Mouse (Mus musculus) adrenal gland, postnatal 10 days (tissue): ENCODE data around the gene Ggnbp2. TPM values are rescaled to one million over a fixed set of nuclear protein-coding genes. Genes with fewer than 3 reads are reported as not detected.
"Not testable (repeated sequence)": the region's sequence is repeated elsewhere in the genome, so short reads cannot be mapped to it uniquely, and the experiment has no call there.

Experiments
- DNase-seq: peaks from one replicate; pipeline ENCODE4 v3.0.0; 2021; ENCODE audit warnings: mixed read lengths
- total RNA-seq, 2 experiments: library from RNA; stranded (reverse); gene quantifications; 2 replicates each; pipeline ENCODE4 v1.2.3; 2021

The Ggnbp2 gene
- total RNA-seq, 2 experiments from 2014 or later: 65.3 to 75.2 TPM

DNA sequence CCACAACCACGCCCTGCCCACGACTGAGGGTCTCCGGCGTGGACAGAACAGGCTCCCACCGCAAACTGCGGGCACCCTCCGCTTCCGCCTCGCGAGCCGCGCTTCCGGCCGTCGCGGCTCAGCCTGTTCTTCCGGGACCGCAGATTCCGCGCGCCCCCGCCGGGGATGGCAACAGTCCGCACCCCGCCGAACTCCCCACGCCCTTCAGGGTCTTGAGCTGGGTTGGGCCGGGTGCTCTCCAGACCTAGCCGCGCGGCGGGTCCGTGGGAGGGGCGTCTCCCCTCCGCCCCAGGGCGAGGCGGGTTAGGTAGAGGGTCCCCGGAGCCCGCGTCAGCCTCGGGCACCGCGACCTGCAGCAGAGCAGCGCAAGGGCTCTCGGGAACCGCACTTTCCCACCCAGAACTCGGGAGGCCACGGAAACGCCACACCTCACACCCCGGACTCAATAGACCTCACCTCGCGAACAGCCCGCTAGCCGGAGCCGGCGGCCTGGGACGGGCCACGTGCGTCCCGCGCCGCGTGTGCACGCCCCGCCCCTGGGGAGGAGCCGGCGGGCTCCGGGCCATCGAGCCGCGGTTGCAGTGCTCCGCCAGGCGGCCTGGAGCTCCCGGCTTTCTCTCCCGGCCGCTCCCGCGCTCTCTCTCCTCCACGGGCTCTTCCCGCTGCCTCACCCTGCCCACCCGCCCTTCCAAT is 9.3 kb upstream of the Ggnbp2 start, which contains the start of the genes Myo19 and Pigw:
Gene Myo19 (plus strand): TSS at position 377 of the 693 bp plus-strand sequence.
Gene Pigw (minus strand): TSS at position 514 of the 693 bp plus-strand sequence.
- peak; percentile 91 for DNase-seq

DNA sequence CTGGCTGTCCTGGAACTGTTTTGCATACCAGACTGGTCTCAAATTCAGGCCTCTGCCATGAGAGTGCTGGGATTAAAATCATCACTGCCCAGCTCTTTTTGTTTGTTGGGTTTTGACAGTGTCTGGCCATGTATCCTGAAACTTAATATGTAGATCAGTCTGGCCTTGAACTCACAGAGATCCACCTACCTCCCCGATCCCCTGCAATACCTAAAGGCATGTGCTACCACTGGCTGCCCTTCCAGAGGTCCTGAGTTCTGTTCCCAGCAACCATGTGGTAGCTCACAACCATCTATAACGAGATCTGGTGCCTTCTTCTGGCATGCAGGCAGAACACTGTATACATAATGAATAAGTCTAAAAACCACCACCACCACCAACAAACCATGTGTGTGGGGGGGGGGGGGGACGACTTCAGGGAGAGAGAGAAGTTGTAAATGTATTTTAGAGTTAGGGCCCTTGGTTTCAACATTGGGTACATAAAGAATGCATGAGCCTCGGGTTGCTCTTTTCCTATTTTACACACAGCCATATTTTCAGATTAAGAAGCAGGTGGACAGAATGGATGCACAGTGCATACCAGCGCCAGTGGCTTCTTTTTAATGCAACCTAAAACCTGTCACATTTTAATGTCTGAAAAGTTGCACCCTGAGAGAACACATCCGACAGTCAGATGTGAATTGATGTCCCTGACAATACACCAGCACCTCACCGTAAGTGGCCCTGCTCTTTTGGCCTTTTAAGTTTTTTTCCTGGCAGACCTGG is 8.6 kb upstream of the Ggnbp2 start:
- no peak for DNase-seq

DNA sequence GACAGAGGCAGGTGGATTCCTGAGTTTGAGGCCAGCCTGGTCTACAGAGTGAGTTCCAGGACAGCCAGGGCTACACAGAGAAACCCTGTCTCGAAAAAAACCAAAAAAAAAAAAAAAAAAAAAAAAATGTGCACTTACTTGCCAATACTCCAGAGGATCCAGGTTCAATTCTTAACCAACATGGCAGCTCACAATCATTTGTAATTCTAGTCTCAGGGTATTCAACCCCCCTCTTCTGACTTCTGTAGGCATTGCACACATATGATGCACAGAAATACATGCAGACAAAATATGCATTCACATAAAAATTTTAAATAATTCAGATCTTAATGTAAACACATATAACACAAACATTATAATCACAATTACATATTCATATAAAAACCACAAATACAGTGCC is 5.4 kb upstream of the Ggnbp2 start:
- DNase-seq: not testable (repeated sequence)

DNA sequence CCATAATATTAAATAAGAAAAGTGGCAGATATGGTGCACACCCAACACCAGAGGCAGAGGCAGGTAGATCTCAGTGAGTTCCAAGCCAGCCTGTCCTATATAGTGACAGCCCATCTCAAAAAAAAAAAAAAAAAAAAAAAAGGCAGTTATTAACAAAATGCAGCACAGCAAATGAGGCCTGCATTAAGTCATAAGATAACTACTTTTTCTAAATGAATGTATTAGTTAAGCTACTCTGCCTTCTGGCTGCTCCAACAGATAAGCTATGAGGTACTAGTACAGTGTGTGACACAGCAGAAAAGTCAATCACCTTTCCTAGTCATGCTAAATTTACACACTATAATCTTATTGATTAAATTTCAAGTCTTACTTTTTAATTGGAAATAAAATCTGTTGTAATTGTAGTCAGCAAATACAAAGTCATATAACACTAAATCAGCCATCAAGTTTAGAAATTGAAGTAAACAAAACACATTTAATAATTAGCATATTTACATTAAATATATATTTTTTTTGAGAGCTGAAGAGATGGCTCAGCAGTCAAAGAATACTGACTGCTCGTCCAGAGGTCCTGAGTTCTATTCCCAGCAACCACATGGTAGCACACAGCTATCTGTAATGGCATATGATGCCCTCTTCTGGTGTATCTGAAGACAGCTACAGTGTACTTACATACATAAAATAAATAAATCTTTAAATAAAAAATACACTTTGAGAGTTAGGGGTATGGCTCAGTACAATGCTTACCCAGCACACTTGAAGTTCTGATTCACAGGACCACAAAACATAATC is 2.6 kb upstream of the Ggnbp2 start:
- no peak for DNase-seq

DNA sequence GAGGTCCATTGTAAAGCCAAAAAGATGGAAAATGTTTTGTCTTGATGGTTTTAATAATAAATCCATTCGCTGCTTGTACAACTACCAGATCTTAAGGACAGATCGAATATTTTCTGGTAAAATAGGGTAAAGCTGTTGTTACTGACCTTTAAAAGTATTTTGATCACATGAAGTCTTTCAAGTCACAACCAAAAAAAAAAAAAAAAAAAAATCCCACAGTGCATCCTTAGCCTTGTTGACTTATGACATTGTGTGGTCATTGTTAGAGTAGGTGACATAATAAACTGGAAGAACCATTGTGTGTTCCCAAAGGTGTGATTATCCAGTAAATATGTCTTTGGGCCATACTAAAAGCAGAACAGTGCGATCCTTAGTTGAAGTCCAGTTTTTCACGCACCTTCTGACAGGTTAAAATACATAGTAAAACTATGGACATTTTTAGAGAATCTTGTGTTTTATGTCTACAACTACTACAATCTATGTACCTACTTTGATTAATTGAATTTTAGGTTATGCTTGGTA is 992 bp upstream of the Ggnbp2 start:
- DNase-seq: no peak

DNA sequence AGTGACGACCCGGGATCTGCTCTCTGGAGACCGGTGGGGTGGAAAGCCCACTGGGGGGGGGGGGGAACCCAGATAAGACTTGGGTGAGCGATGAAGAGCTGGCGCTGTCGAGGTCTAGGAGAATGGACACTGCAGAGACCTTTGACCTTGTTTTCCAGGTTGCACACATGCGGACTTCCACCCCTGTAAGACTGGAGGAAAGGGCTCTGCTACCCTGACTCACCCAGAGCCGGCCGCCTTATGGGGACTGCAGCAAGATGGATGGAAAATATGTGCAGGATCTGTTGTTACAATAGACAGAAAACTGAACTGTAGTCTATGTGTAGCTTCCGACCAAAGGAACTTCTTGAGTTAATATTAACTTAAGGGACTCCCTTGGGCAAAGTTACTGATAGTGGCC is 429 bp upstream of the Ggnbp2 start:
- DNase-seq: no peak

DNA sequence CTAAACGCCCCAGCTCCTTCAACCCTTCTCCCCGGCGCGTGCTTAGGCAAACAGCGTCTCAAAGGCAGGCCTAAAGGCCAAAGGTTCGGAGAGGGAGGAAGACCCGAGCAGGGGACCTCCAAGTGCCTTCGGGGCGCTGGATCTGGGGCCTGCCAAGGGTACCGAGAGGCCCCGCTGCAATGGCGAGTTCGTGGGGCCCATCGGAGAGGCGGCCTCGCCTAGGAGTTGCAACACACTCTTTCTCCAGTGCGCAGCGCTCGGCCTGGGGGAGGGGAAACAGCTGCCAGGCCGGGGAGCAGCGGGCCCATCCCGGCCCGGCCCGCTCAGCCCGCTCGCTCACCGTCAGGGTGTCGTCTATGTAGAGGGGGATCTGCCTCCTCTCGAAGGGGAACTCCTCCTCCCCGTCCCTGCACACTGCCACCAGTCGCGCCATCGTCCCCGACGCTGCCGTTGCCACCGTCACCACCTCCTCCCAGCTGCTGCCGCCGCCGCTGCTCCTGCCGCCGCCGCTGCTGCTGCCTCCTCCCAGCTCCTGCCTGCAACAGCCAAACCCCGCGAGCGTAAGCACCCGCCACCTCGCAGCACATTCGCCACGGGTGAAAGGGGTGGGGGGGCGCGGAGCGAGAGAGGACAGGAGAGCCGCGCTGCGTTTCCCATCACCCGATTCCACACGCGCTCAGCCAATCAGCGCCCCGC is 932 bp downstream of the Ggnbp2 start:
- peak; percentile 97 for DNase-seq

DNA sequence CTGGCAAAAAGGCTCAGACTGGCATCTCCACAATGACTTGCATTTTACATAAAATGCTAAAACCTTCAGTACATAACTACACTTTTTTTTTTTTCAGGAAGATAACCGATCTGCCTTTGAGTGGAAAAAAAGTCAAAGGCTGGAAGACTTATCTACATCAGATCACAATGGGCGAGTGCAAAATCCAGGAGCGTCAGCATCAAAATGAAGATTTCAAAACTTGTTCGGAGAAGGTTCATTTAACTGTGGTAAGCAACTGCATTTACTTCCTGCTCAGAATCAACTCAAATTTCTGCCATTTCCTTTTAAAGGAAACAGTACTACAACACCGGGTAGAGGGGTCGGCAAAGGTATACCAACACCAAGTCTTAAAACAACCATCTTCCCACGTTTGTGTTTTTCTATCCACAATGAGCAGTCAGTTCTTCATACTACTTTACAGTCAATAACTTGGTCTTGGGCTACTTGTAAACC is 1.8 kb downstream of the Ggnbp2 start:
- DNase-seq: no peak

DNA sequence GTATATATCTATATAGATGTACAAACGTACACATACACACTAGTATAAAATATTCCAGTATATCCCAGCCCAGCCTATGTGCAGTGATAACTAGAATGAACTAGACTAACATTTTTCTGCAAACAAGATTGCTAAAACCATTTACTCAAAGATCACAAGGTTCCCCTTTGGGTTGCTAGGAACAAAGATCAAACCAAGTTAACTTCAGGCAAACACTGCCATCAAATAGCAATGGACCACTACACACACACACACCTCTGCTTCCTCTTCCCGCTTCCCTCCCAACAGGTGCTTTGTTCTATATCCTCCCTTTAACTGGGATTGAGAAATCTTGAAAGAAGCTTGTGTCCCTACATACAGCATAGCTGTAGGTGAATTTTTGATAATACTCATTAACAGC is 3.0 kb downstream of the Ggnbp2 start:
- no peak for DNase-seq

DNA sequence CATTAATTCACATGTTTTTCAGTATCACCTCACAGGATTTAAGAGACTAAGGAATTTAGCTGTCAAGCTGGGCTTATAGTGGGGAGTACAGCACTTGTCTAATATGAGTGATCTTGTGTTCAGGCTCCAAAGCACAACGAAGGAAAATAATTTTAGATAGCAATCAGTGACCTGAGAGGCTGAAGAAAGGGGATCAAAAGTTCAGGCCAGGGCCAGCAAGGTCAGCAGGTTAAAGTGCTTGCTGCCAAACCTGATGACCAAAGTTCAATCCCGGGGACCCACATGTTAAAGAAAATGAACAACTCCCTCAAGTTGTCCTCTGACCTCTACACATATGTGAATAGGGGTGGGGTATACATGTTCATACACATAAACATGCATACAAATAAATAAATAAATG is 5.3 kb downstream of the Ggnbp2 start:
- no peak for DNase-seq

DNA sequence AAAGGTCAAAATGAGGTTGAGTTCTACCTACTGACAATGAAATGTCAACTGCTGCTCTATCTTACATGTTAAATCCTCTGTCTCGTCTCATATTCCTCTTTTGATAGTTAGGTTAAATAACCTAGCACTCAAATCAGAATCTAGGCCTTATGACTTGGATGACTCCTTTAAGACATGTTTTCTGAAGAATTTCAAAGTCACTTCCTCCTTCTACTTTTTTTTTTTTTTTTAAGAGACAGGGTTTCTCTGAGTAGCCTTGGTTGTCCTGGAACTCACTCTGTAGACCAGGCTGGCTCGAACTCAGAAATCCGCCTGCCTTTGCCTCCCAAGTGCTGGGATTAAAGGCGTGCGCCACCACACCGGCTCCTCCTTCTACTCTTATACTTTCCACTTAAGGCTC is 15.3 kb downstream of the Ggnbp2 start:
- DNase-seq: no peak

DNA sequence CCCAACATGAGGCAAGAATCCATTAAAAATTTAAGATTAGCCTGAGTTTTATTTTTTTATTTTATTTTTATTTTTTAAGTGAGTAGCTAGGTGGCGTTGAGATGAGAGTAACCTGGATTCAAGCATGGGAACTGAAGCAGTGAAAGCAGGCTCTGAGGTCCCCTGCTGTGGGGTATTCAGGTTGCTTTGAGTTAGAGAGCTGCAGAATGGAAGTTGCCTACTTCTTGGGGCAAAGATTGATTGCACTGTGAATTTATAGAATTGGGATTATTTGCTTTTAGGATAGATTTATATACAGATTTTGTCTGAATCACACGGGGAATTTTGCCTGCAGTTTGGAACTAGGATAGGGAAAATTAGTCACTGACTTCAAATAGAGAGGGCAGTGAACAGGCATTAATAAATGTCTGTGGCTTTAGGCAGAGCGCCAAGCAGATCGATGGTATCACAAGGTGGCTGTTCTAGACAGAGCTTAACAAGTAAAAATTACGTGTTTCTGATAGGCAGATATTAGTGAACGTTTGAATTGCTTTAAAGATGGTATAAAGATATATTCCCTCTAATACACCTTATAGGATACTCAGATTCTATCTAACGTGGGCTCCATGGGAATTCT is 23.0 kb downstream of the Ggnbp2 start:
- peak; percentile 40 for DNase-seq

DNA sequence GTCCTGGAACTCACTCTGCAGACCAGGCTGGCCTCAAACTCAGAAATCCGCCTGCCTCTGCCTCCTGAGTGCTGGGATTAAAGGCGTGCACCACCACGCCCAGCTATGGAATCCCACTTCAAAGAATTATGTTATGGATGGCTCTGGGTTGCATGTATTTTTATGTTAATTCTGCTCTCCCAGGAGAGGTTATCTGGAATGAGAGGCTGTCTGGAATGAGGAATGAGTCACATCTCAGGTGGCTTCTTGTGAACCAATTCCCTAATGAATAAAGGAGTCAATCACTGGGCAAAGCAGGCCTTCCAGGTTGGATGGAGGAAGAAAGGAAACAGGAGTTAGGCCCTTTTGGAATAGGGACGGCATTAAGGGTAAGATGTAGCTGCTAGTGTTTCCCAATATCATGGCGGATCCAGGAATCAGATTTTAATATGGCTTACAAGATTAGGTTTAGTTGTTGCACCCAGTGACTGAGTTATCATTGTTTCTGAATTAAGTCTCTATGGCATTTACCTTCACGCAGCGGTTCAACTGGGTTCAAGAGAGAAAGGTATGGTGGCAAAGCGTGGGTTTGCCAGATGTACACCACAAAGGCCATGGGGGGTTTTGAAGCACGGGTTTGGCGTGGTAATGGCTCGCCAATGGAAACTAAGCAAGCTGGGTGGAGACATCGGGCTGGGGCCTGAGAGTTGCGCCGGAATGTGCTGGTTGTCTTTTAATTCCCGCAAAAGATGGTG is 23.7 kb downstream of the Ggnbp2 start:
- DNase-seq: no peak

DNA sequence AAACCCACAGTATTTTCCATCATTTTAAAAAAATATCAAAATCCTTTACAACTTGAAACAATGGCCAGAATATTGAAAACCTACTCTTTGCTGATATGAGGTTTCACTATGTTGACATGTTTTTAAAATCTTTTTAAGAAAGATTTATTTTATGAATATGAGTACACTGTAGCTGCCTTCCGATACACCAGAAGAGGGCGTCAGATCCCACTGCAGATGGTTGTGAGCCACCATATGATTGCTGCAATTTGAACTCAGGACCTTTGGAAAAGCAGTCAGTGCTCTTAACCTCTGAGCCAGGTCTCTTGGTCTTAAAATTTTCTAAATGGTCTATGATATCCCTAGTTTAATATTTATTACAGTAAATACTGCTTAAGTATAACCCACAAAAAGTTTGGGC is 31.3 kb downstream of the Ggnbp2 start:
- DNase-seq: no peak

DNA sequence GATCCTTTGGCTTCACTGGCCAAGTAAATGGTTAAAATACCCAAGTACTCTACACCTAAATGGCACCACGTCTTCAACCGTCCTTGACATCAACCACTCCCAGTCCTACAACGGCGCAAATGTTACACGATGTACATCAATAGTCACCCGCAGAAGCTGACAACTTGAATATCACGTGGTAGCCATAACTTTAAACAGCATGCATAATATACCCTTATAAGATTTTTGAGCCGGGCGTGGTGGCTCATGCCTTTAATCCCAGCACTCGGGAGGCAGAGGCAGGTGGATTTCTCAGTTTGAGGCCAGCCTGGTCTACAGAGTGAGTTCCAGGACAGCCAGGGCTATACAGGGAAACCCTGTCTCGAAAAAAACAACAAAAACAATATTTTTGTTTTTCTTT is 41.1 kb downstream of the Ggnbp2 start:
- DNase-seq: not testable (repeated sequence)

DNA sequence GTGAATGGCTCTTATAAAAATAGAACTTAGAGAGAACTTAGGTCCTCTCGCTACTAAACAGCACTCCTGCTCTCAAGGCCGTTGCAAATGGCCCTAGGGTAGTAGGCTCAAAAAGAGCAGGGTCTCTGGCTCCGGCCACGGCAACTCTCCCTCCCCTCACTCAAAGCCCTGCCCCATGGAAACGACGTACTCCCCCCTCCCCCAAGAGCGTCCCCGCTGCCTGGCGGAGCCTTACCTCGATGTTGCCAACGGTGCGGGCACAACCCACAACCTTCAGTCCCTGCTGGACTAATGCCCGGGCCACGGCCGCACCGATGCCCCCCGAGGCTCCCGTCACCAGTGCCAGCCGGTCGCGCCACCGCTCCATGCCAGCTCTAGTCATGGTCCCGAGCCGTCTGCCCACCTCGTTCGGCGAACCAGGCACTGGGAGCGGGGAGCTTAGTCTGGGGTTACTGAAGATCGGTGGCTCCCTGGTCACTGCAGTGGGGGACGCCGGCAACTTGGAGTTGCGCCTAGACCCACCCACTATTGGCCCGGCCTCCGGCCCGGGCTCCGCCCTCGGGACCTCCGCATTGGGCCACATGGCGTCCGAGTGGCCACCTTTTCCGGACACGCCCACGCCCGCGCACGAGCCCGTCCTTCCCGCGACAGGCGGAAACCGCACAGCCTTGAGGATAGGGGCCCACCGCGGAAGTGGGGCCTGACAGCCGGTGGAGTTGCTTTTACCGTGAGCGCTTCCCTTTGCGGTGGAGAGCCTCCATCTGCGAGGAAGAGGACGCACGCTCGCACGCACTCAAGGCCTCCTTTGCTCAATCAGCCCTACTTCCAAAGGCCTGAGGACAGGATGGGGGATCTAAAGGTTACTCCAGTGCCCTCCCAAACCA is 41.9 kb downstream of the Ggnbp2 start, which contains the start of gene Dhrs11:
Gene Dhrs11 (minus strand): TSS at position 479 of the 884 bp plus-strand sequence.
- peak; percentile 98 for DNase-seq

DNA sequence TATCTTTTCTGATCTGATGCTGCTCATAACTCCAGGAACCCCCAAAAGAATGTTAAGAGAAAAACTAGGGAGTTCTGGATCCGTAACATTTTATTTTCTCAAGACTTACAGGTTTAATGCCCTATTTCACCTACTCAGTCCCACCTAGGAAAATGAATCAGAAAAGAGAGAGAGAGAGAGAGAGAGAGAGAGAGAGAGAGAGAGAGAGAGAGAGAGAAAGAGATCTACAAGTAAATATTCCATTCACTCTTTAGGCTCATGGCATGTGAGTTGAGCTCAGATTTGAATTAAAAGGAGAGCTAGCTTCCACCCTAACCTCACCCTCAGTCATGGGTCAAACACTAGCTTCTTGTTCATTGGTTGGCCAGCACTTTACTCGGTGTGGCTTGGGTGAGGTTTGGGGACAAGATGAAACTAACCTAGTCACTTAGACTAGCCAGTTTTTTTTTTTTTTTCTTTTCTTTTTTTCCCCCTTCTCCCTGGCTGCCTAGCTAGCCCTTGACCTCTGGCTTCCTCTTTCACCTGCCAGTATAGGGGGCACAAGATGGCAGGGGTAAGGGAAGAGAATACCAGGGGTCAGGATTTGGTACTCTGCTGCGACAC is 42.6 kb downstream of the Ggnbp2 start:
- DNase-seq: peak; percentile 33

DNA sequence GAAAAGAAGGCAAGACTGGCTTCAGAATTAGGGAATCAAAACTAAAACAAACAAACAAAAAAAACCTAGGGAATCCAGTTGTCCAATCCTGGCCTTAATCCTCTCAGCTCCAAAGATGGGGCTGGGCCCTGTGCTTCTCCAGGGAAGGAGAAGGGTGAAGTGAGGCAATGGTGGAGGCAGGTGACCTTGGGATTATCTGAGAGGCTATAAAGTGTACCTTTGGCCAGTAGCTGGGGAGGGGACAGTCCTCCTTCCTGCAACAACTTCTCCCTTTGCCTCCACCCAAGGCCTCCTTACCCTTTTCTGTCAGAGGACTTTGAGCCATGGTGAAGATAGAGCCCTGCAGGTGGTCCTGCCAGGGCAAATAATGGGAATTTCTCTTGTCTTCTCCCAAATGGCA is 43.1 kb downstream of the Ggnbp2 start:
- no peak for DNase-seq

DNA sequence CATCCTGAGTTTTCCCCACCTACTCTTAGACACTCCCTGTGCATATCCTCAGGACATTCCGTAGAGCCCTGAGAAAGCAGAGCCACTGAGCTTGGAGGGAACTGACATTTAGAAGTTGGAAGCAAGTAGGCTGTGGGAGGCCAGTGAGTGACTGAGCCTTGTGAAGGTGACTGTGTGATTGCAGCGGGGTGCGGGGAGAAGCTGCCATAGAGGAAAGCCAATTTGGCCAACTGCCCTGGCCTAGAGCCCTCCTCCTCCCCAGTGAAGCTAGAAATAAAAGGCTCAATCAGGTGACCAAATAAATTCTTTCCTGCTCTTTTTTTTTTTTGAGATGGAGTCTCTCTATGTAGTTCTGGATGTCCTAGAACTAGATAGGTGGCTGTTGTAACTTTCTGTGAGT is 44.4 kb downstream of the Ggnbp2 start:
- peak; percentile 90 for DNase-seq
